Mouse (Mus musculus) forebrain, embryonic 14.5 days (tissue): ENCODE measurements around the gene Fcf1. TPM values are rescaled to one million over a fixed set of nuclear protein-coding genes. Genes with fewer than 3 reads are reported as not detected.

ENCODE experiments used
- ATAC-seq: fragments of 200-750 bp; cut with Nextera tagmentation; 2 replicates; pipeline ENCODE4 v1.8.0; 2017; ENCODE audit warnings: mild to moderate bottlenecking, moderate library complexity
- DNase-seq: peaks from one replicate; pipeline ENCODE4 v3.0.0-alpha.2; 2015; ENCODE audit warnings: low spot score
- H3K27ac ChIP-seq: fragments of 300-500 bp; sonication (generic); 2 replicates; pipeline ENCODE4 v1.5.1; 2014; ENCODE audit warnings: low read depth, mild to moderate bottlenecking, control low read depth, low read length, moderate library complexity
- H3K27me3 ChIP-seq: fragments of 300-500 bp; sonication (generic); replicated peaks from 2 replicates; pipeline ENCODE4 v1.6.1; 2014; ENCODE audit warnings: low read length, control low read depth, mixed read lengths; ENCODE audit not compliant: control insufficient read depth, insufficient read depth
- H3K36me3 ChIP-seq: fragments of 300-500 bp; sonication (generic); 2 replicates; pipeline ENCODE4 v1.6.1; 2014; ENCODE audit warnings: low read length, control low read depth; ENCODE audit not compliant: control insufficient read depth, insufficient read depth
- H3K4me1 ChIP-seq: fragments of 300-500 bp; sonication (generic); 2 replicates; pipeline ENCODE4 v1.6.1; 2014; ENCODE audit warnings: antibody characterized with exemption, low read length, control low read depth; ENCODE audit not compliant: control insufficient read depth, insufficient read depth
- H3K4me2 ChIP-seq: fragments of 300-500 bp; sonication (generic); 2 replicates; pipeline ENCODE4 v1.6.1; 2014; ENCODE audit warnings: mild to moderate bottlenecking, control low read depth, low read length
- H3K4me3 ChIP-seq: fragments of 300-500 bp; sonication (generic); 2 replicates; pipeline ENCODE4 v1.5.1; 2014; ENCODE audit warnings: low read depth, low read length, control low read depth
- H3K9ac ChIP-seq: fragments of 300-500 bp; sonication (generic); 2 replicates; pipeline ENCODE4 v1.6.1; 2014; ENCODE audit warnings: mild to moderate bottlenecking, low read length, control low read depth, moderate library complexity
- H3K9me3 ChIP-seq: fragments of 300-500 bp; sonication (generic); replicated peaks from 2 replicates; pipeline ENCODE4 v1.6.1; 2016; ENCODE audit warnings: low read length, control low read depth, mixed read lengths; ENCODE audit not compliant: control insufficient read depth
- WGBS: fragments of 180-500 bp; shearing (Covaris S2); extraction: QIAGEN DNeasy Blood & Tissue Kit; methylation state at CpG from one replicate; pipeline ENCODE4 v1.1.7; 2014; 5-methylcytosine and 5-hydroxymethylcytosine counted together
- polyA plus RNA-seq: library from polyadenylated mRNA; unstranded; fragments of >200 nt; fragmentation: Nextera tagmentation; extraction: Ambion mirVana; gene quantifications from 2 replicates; pipeline ENCODE4 v1.2.1, GENCODE M21; 2014

Fcf1 gene
- polyA plus RNA-seq, 1 experiment from 2014 or later = 147 TPM

- peaks cover 62% of the 10 kb centered on the region for H3K36me3 ChIP-seq
- no peak for DNase-seq
- no peak overlapping the region for H3K4me3 ChIP-seq
- no peak overlapping the region for H3K27ac ChIP-seq
- H3K4me2 ChIP-seq = no peak overlapping the region
- no peaks in the 10 kb centered on the region for H3K27me3 ChIP-seq
- ATAC-seq = no peak
- H3K9me3 ChIP-seq = no peaks in the 10 kb centered on the region
- no peak overlapping the region for H3K9ac ChIP-seq
- WGBS = 94% methylated on average over 21 of the region's 21 CpGs
- H3K4me1 ChIP-seq = no peaks in the 10 kb centered on the region
Measured at GRCm38 (mm10) chr12:84943006-84943952, 27.4 kb upstream of the Fcf1 start.

- WGBS = 87% methylated on average over 4 of the region's 4 CpGs
- ATAC-seq (no peak), DNase-seq (no peak)
- H3K27me3 ChIP-seq = no peaks in the 10 kb centered on the region
- H3K36me3 ChIP-seq = peaks cover 55% of the 10 kb centered on the region
- no peaks in the 10 kb centered on the region for H3K4me1 ChIP-seq
- H3K4me3 ChIP-seq = no peak overlapping the region
- H3K27ac ChIP-seq = no peak overlapping the region
- no peaks in the 10 kb centered on the region for H3K9me3 ChIP-seq
- H3K4me2 ChIP-seq = no peak overlapping the region
- H3K9ac ChIP-seq = no peak overlapping the region
Measured at GRCm38 (mm10) chr12:84944150-84944812, 26.4 kb upstream of the Fcf1 start.

- Histone ChIP-seq H3K4me1 (no peaks in the 10 kb centered on the region), H3K9me3 (no peaks in the 10 kb centered on the region), H3K4me3 (no peak overlapping the region), H3K27ac (no peak overlapping the region), H3K4me2 (no peak overlapping the region), H3K27me3 (no peaks in the 10 kb centered on the region), H3K36me3 (peaks cover 55% of the 10 kb centered on the region), H3K9ac (no peak overlapping the region)
- ATAC-seq = no peak
- 94% methylated on average over 9 of the region's 9 CpGs for WGBS
- no peak for DNase-seq
Measured at GRCm38 (mm10) chr12:84944813-84945553, 25.7 kb upstream of the Fcf1 start.

- peaks cover 36% of the 10 kb centered on the region for H3K36me3 ChIP-seq
- H3K27me3 ChIP-seq = no peaks in the 10 kb centered on the region
- no peak for ATAC-seq
Measured at GRCm38 (mm10) chr12:84947894-84948583, 22.7 kb upstream of the Fcf1 start.

GRCm38 (mm10) chr12:84948584-84949285, 22.0 kb upstream of the Fcf1 start:
- no peak overlapping the region for H3K4me2 ChIP-seq
- no peak overlapping the region for H3K9ac ChIP-seq
- peaks cover 30% of the 10 kb centered on the region for H3K36me3 ChIP-seq
- H3K27ac ChIP-seq = no peak overlapping the region
- no peak overlapping the region for H3K4me3 ChIP-seq
- ATAC-seq = no peak
- no peaks in the 10 kb centered on the region for H3K27me3 ChIP-seq
- DNase-seq = no peak
- H3K9me3 ChIP-seq = no peaks in the 10 kb centered on the region
- 93% methylated on average over 6 of the region's 6 CpGs for WGBS
- H3K4me1 ChIP-seq = no peaks in the 10 kb centered on the region

More at GRCm38 (mm10) chr12:84947894-84948583, 22.7 kb upstream of the Fcf1 start:
- WGBS = 78% methylated on average over 2 of the region's 2 CpGs
- Histone ChIP-seq H3K4me3 (no peak overlapping the region), H3K9ac (no peak overlapping the region), H3K9me3 (no peaks in the 10 kb centered on the region), H3K4me1 (no peaks in the 10 kb centered on the region), H3K4me2 (no peak overlapping the region), H3K27ac (no peak overlapping the region)
- DNase-seq = no peak

- H3K9me3 ChIP-seq = no peaks in the 10 kb centered on the region
- no peak overlapping the region for H3K4me3 ChIP-seq
- H3K4me1 ChIP-seq = no peaks in the 10 kb centered on the region
- no peak overlapping the region for H3K4me2 ChIP-seq
- no peak overlapping the region for H3K9ac ChIP-seq
- H3K36me3 ChIP-seq = peaks cover 23% of the 10 kb centered on the region
- no peak overlapping the region for H3K27ac ChIP-seq
- WGBS = 78% methylated on average over 6 of the region's 6 CpGs
- ATAC-seq = no peak
- no peak for DNase-seq
- H3K27me3 ChIP-seq = no peaks in the 10 kb centered on the region
Measured at GRCm38 (mm10) chr12:84950763-84951162, 19.9 kb upstream of the Fcf1 start.

- Histone ChIP-seq H3K4me3 (no peak overlapping the region), H3K9ac (no peak overlapping the region), H3K4me1 (no peaks in the 10 kb centered on the region), H3K36me3 (peaks cover 22% of the 10 kb centered on the region), H3K4me2 (no peak overlapping the region), H3K27ac (no peak overlapping the region), H3K9me3 (no peaks in the 10 kb centered on the region), H3K27me3 (no peaks in the 10 kb centered on the region)
- WGBS = 36% methylated on average over 8 of the region's 8 CpGs
- ATAC-seq (no peak), DNase-seq (no peak)
Measured at GRCm38 (mm10) chr12:84951531-84951930, 19.2 kb upstream of the Fcf1 start.

- H3K27ac ChIP-seq = no peak overlapping the region
- 78% methylated on average over 1 of the region's 1 CpGs for WGBS
Measured at GRCm38 (mm10) chr12:84952351-84952750, 18.3 kb upstream of the Fcf1 start.

More at GRCm38 (mm10) chr12:84952351-84952750, 18.3 kb upstream of the Fcf1 start:
- DNase-seq (peak; percentile 22), ATAC-seq (no peak)
- Histone ChIP-seq H3K9ac (no peak overlapping the region), H3K36me3 (peaks cover 18% of the 10 kb centered on the region), H3K4me3 (no peak overlapping the region), H3K27me3 (no peaks in the 10 kb centered on the region), H3K4me1 (no peaks in the 10 kb centered on the region), H3K9me3 (no peaks in the 10 kb centered on the region), H3K4me2 (no peak overlapping the region)
